Mouse (Mus musculus) limb, embryonic 14.5 days (tissue): Measurements from ENCODE around the gene Mr1. TPM values are rescaled to one million over a fixed set of nuclear protein-coding genes. Genes with fewer than 3 reads are reported as not detected.

Experiments used
- ATAC-seq: fragments of 200-750 bp; cut with Nextera tagmentation; 2 replicates; pipeline ENCODE4 v1.8.0; 2017; ENCODE audit warnings: low read depth, moderate number of reproducible peaks, moderate TSS enrichment; ENCODE audit not compliant: low FRiP score
- DNase-seq: peaks from one replicate; pipeline ENCODE4 v3.0.0-alpha.2; 2015; ENCODE audit warnings: low spot score
- H3K27ac ChIP-seq: fragments of 300-500 bp; sonication (generic); replicated peaks from 2 replicates; pipeline ENCODE4 v1.5.1; 2014; ENCODE audit warnings: low read depth, mild to moderate bottlenecking, low read length, moderate library complexity, mixed read lengths
- H3K27me3 ChIP-seq: fragments of 300-500 bp; sonication (generic); 2 replicates; pipeline ENCODE4 v1.6.1; 2014; ENCODE audit warnings: low read length, mixed read lengths; ENCODE audit not compliant: control insufficient read depth, insufficient read depth
- H3K36me3 ChIP-seq: fragments of 300-500 bp; sonication (generic); 2 replicates; pipeline ENCODE4 v1.6.1; 2014; ENCODE audit warnings: mild to moderate bottlenecking, low read length, moderate library complexity, mixed read lengths; ENCODE audit not compliant: control insufficient read depth, insufficient read depth
- H3K4me1 ChIP-seq: fragments of 300-500 bp; sonication (generic); 2 replicates; pipeline ENCODE4 v1.6.1; 2014; ENCODE audit warnings: antibody characterized with exemption, low read length, mixed read lengths; ENCODE audit not compliant: control insufficient read depth, insufficient read depth
- H3K4me2 ChIP-seq: fragments of 300-500 bp; sonication (generic); replicated peaks from 2 replicates; pipeline ENCODE4 v1.6.1; 2014; ENCODE audit warnings: low read depth, mild to moderate bottlenecking, low read length, moderate library complexity; ENCODE audit not compliant: severe bottlenecking
- H3K4me3 ChIP-seq: fragments of 300-500 bp; sonication (generic); replicated peaks from 2 replicates; pipeline ENCODE4 v1.5.1; 2014; ENCODE audit warnings: low read length
- H3K9ac ChIP-seq: fragments of 300-500 bp; sonication (generic); 2 replicates; pipeline ENCODE4 v1.6.1; 2014; ENCODE audit warnings: mild to moderate bottlenecking, low read depth, low read length, moderate library complexity; ENCODE audit not compliant: severe bottlenecking
- H3K9me3 ChIP-seq: fragments of 300-500 bp; sonication (generic); 2 replicates; pipeline ENCODE4 v1.6.1; 2016; ENCODE audit warnings: low read length; ENCODE audit not compliant: control insufficient read depth
- POLR2A ChIP-seq: fragments of 200-500 bp; IDR thresholded peaks from 2 replicates; pipeline ENCODE4 v1.8.0; 2012; ENCODE audit warnings: inconsistent platforms, mild to moderate bottlenecking, moderate library complexity, borderline replicate concordance; ENCODE audit not compliant: insufficient read depth, insufficient read length; ENCODE audit errors: extremely low read depth
- WGBS: fragments of 180-500 bp; shearing (Covaris S2); extraction: QIAGEN DNeasy Blood & Tissue Kit; methylation state at CpG from one replicate; pipeline ENCODE4 v1.1.7; 2014; 5-methylcytosine and 5-hydroxymethylcytosine counted together
- polyA plus RNA-seq, 2 experiments: library from polyadenylated mRNA; depleted of rRNA in 1 of 2; stranded (reverse) in 1 of 2; unstranded in 1 of 2; fragments of >200 nt; fragmentation: Nextera tagmentation in 1 of 2; extraction: Ambion mirVana in 1 of 2; gene quantifications; 2 replicates each; pipeline versions ENCODE4 v1.2.1 to v1.2.3; 2012 to 2014

The Mr1 gene
- polyA plus RNA-seq, 2 experiments = 8.2 to 10.5 TPM

- no peak for TF ChIP-seq POLR2A
- Histone ChIP-seq H3K9me3 (no peaks in the 10 kb centered on the region), H3K4me3 (no peak overlapping the region), H3K4me2 (no peak overlapping the region), H3K4me1 (peaks cover 61% of the 10 kb centered on the region), H3K36me3 (no peaks in the 10 kb centered on the region), H3K27ac (no peak overlapping the region), H3K27me3 (no peaks in the 10 kb centered on the region), H3K9ac (no peak overlapping the region)
- ATAC-seq = no peak
- DNase-seq = no peak
- 60% methylated on average over 8 of the region's 8 CpGs for WGBS
These were observed 61.8 kb downstream of the Mr1 start for GRCm38 (mm10) chr1:155084839-155085238.

GRCm38 (mm10) chr1:155083271-155084265, 63.0 kb downstream of the Mr1 start:
- DNase-seq = peak; percentile 92
- 2% methylated on average over 22 of the region's 77 CpGs for WGBS
- ATAC-seq = peak; percentile 94
- Histone ChIP-seq H3K9ac (peak overlapping the region; percentile 70), H3K36me3 (no peaks in the 10 kb centered on the region), H3K4me2 (peak overlapping the region; percentile 86), H3K4me1 (peaks cover 49% of the 10 kb centered on the region), H3K9me3 (no peaks in the 10 kb centered on the region), H3K27ac (peak overlapping the region; percentile 98), H3K4me3 (peak overlapping the region; percentile 47), H3K27me3 (no peaks in the 10 kb centered on the region)
- TF ChIP-seq POLR2A = peak; percentile 50; the same call in 1 of the 2 replicates

- DNase-seq = peak; percentile 71
These were observed 63.7 kb downstream of the Mr1 start for GRCm38 (mm10) chr1:155082965-155083268.

GRCm38 (mm10) chr1:155082158-155082964, 64.3 kb downstream of the Mr1 start:
- DNase-seq (no peak), ATAC-seq (no peak)
- no peak for TF ChIP-seq POLR2A
- H3K4me1 ChIP-seq = peaks cover 46% of the 10 kb centered on the region
- peak overlapping the region; percentile 47 for H3K4me3 ChIP-seq
- H3K27ac ChIP-seq = peak overlapping the region; percentile 98
- no peaks in the 10 kb centered on the region for H3K9me3 ChIP-seq
- H3K4me2 ChIP-seq = peak overlapping the region; percentile 86
- H3K36me3 ChIP-seq = no peaks in the 10 kb centered on the region
- H3K27me3 ChIP-seq = no peaks in the 10 kb centered on the region
- peak overlapping the region; percentile 70 for H3K9ac ChIP-seq
- WGBS = 8% methylated on average over 11 of the region's 11 CpGs

More at GRCm38 (mm10) chr1:155082965-155083268, 63.7 kb downstream of the Mr1 start:
- peak overlapping the region; percentile 47 for H3K4me3 ChIP-seq
- H3K9me3 ChIP-seq = no peaks in the 10 kb centered on the region
- no peaks in the 10 kb centered on the region for H3K36me3 ChIP-seq
- H3K27ac ChIP-seq = peak overlapping the region; percentile 98
- H3K9ac ChIP-seq = peak overlapping the region; percentile 70
- H3K4me1 ChIP-seq = peaks cover 49% of the 10 kb centered on the region
- 0% methylated on average over 3 of the region's 18 CpGs for WGBS
- peak; percentile 26; the same call in 1 of the 2 replicates for TF ChIP-seq POLR2A
- peak; percentile 50; the same call in 1 of the 2 replicates for ATAC-seq
- H3K27me3 ChIP-seq = no peaks in the 10 kb centered on the region
- peak overlapping the region; percentile 86 for H3K4me2 ChIP-seq

GRCm38 (mm10) chr1:155077675-155078074, 68.9 kb downstream of the Mr1 start:
- 46% methylated on average over 3 of the region's 3 CpGs for WGBS

More at GRCm38 (mm10) chr1:155077675-155078074, 68.9 kb downstream of the Mr1 start:
- Histone ChIP-seq H3K9me3 (no peaks in the 10 kb centered on the region), H3K4me3 (no peak overlapping the region), H3K27ac (no peak overlapping the region), H3K27me3 (no peaks in the 10 kb centered on the region), H3K9ac (no peak overlapping the region), H3K4me1 (peaks cover 22% of the 10 kb centered on the region), H3K4me2 (no peak overlapping the region), H3K36me3 (no peaks in the 10 kb centered on the region)
- no peak for DNase-seq
- no peak for ATAC-seq
- no peak for TF ChIP-seq POLR2A

Other genes starting within 250 kb of the Mr1 start
- gene Ier5, start 47.2 kb downstream of the Mr1 start, polyA plus RNA-seq (2012; rRNA removed) = 25.1 and 25.3 TPM in 2 replicates
- gene Ier5, start 47.2 kb downstream of the Mr1 start, polyA plus RNA-seq (2014; fragmentation: Nextera tagmentation; extraction: Ambion mirVana) = 13.6 and 16.2 TPM in 2 replicates
- 80.1 and 85.2 TPM in 2 replicates for gene Stx6, start 11.9 kb upstream of the Mr1 start, polyA plus RNA-seq (2012; rRNA removed)
- gene Stx6, start 11.9 kb upstream of the Mr1 start, polyA plus RNA-seq (2014; fragmentation: Nextera tagmentation; extraction: Ambion mirVana) = 89.9 and 111 TPM in 2 replicates
- gene BC034090, start 97.6 kb upstream of the Mr1 start, polyA plus RNA-seq (2012; rRNA removed) = 28.0 and 31.4 TPM in 2 replicates
- 5.6 and 6.7 TPM in 2 replicates for gene BC034090, start 97.6 kb upstream of the Mr1 start, polyA plus RNA-seq (2014; fragmentation: Nextera tagmentation; extraction: Ambion mirVana)